Comparison of ENCODE assay signal across 7 mouse cellular contexts in genomic region chr13:53461855-53462648, GRCm38 (mm10). TPM values are rescaled to one million over a fixed set of nuclear protein-coding genes. Genes with fewer than 3 reads are reported as not detected.
A peak's percentile ranks its signal among the peaks of the same experiment; 100 is the strongest.
DNase-seq lines count a peak whose midpoint lies in the region; ATAC-seq and TF ChIP-seq lines count a peak whose summit lies in the region.

No protein-coding gene starts in this region.

- no peaks in the 10 kb centered on the region for H3K36me3 ChIP-seq in heart, embryonic 15.5 days
- no peaks in the 10 kb centered on the region for H3K36me3 ChIP-seq in midbrain, embryonic 15.5 days (replicated peaks)

- peak overlapping the region; percentile 20 for H3K4me3 ChIP-seq in bone marrow macrophage, adult 2 months (ENCODE audit: insufficient read depth, low read length)
- H3K4me3 ChIP-seq in heart, embryonic 15.5 days: peak overlapping the region; percentile 44
- H3K4me3 ChIP-seq in midbrain, embryonic 15.5 days: peak overlapping the region; percentile 22

- no peak for TF ChIP-seq CTCF in bone marrow macrophage, adult 2 months (IDR thresholded peaks at IDR 0.05; ENCODE audit: low read depth, low read length)

- peaks cover 82% of the 10 kb centered on the region for H3K27me3 ChIP-seq in heart, embryonic 15.5 days
- H3K27me3 ChIP-seq in midbrain, embryonic 15.5 days (replicated peaks): peaks cover 77% of the 10 kb centered on the region

- no peaks in the 10 kb centered on the region for H3K4me1 ChIP-seq in bone marrow macrophage, adult 2 months (ENCODE audit: control insufficient read depth, insufficient read depth, low read length)
- H3K4me1 ChIP-seq in heart, embryonic 15.5 days (replicated peaks): peaks cover 27% of the 10 kb centered on the region
- H3K4me1 ChIP-seq in midbrain, embryonic 15.5 days: peaks cover 24% of the 10 kb centered on the region

- 1% methylated on average over 51 of the region's 51 CpGs for WGBS in heart, embryonic 15.5 days
- under 1% methylated on average over 51 of the region's 51 CpGs for WGBS in midbrain, embryonic 15.5 days

- no peak overlapping the region for H3K27ac ChIP-seq in bone marrow macrophage, adult 2 months (ENCODE audit: insufficient read depth, low read depth, low read length)
- no peak overlapping the region for H3K27ac ChIP-seq in heart, embryonic 15.5 days
- H3K27ac ChIP-seq in midbrain, embryonic 15.5 days: no peak overlapping the region

- H3K4me2 ChIP-seq in heart, embryonic 15.5 days: peak overlapping the region; percentile 70
- H3K4me2 ChIP-seq in midbrain, embryonic 15.5 days: peak overlapping the region; percentile 42

- no peaks in the 10 kb centered on the region for H3K9me3 ChIP-seq in heart, embryonic 15.5 days (replicated peaks)
- H3K9me3 ChIP-seq in midbrain, embryonic 15.5 days: no peaks in the 10 kb centered on the region

- peak; percentile 55 for DNase-seq in WW6 (ENCODE audit: low read depth, low spot score)
- DNase-seq in kidney, postnatal 4 days: peak; percentile 69 to 76
- no peak for DNase-seq in T-cell, adult 2 months (ENCODE audit: low spot score)
- no peak for DNase-seq in right cerebral cortex, adult 18-20 months

- TF ChIP-seq POLR2A in bone marrow macrophage, adult 2 months (IDR thresholded peaks at IDR 0.05; ENCODE audit: borderline replicate concordance, low read depth, low read length): no peak

- 0 out of 2 replicates have a peak, but pooled peaks have one; percentile 27 for ATAC-seq in heart, embryonic 15.5 days (replicated peaks; ENCODE audit: insufficient number of reproducible peaks, insufficient read depth, low FRiP score, low read depth)
- ATAC-seq in midbrain, embryonic 15.5 days (replicated peaks): peak; percentile 33; the same call in 1 of the 2 replicates

- peak overlapping the region; percentile 12; the same call in 1 of the 2 replicates for H3K9ac ChIP-seq in heart, embryonic 15.5 days
- peak overlapping the region; percentile 1; the same call in 1 of the 2 replicates for H3K9ac ChIP-seq in midbrain, embryonic 15.5 days

RNA-seq across cellular contexts. Expression of gene Msx2, which starts 10.8 kb away (rescaled TPM):
- polyA plus RNA-seq in bone marrow macrophage, adult 2 months (2012; ENCODE audit: insufficient read depth, insufficient read length, missing spikeins): 0.44 TPM in 1 of 2 replicates, not detected in the other
- 2.4 TPM in 2 replicates for polyA plus RNA-seq in heart, embryonic 15.5 days (2015; fragmentation: Nextera tagmentation; extraction: Ambion mirVana)
- 0.60 and 0.83 TPM in 2 replicates for polyA plus RNA-seq in midbrain, embryonic 15.5 days (2015; fragmentation: Nextera tagmentation; extraction: Ambion mirVana)

Comparison
In these comparisons a context has a peak if more than half of its experiments do, and no peak if none do; other contexts are left out.
1. DNase-seq: peak in WW6 (single experiment) and kidney, postnatal 4 days (2 of 2); none in T-cell, adult 2 months (single experiment) and right cerebral cortex, adult 18-20 months (single experiment).
2. Peak in every context shown above with its lines, with median percentiles within 50 percentile points of each other: H3K4me3 ChIP-seq.